Mouse (Mus musculus): ENCODE data around the gene Zc3h12d.

- TF ChIP-seq CTCF (IDR thresholded peaks at IDR 0.05; ENCODE audit: insufficient read depth, low read length): no peak
- TF ChIP-seq POLR2A (IDR thresholded peaks at IDR 0.05; ENCODE audit: borderline replicate concordance, extremely low read depth, low read depth, low read length): no peak
These were observed 8.1 kb downstream of the Zc3h12d start for GRCm38 (mm10) chr10:7840353-7840733.
